Mouse (Mus musculus) adrenal gland, adult 8-10 months (tissue): Measurements from ENCODE around the gene Efna3. TPM values are rescaled to one million over a fixed set of nuclear protein-coding genes. Genes with fewer than 3 reads are reported as not detected.
A peak's percentile ranks its signal among the peaks of the same experiment; 100 is the strongest.

ENCODE experiments used
- DNase-seq: peaks from one replicate; pipeline ENCODE4 v3.0.0; 2022
- total RNA-seq, 4 experiments: library from RNA; stranded (reverse); gene quantifications; 2 replicates each; pipeline ENCODE4 v1.2.4; 2022

Gene Efna3
- total RNA-seq, 4 experiments from 2014 or later, result 0.15 to 1.5 (median 0.62) TPM

GRCm38 (mm10) chr3:89282291-89282643, 40.5 kb downstream of the Efna3 start:
- no peak for DNase-seq

GRCm38 (mm10) chr3:89281579-89282290, 41.0 kb downstream of the Efna3 start:
- peak; percentile 73 for DNase-seq

- DNase-seq, result peak; percentile 50
Observed at GRCm38 (mm10) chr3:89280606-89281511, 41.9 kb downstream of the Efna3 start, which contains the start of gene Efna1. Efna1 (minus strand) TSS chr3:89281142.

- no peak for DNase-seq
Observed at GRCm38 (mm10) chr3:89280050-89280605, 42.6 kb downstream of the Efna3 start.

- peak; percentile 82 for DNase-seq
Observed at GRCm38 (mm10) chr3:89279153-89279890, 43.4 kb downstream of the Efna3 start.

GRCm38 (mm10) chr3:89278643-89279042, 44.1 kb downstream of the Efna3 start:
- DNase-seq, result no peak

GRCm38 (mm10) chr3:89278107-89278506, 44.7 kb downstream of the Efna3 start:
- peak; percentile 52 for DNase-seq

GRCm38 (mm10) chr3:89277281-89278021, 45.3 kb downstream of the Efna3 start:
- no peak for DNase-seq

GRCm38 (mm10) chr3:89276061-89276460, 46.7 kb downstream of the Efna3 start:
- DNase-seq, result no peak

GRCm38 (mm10) chr3:89271760-89272159, 51.0 kb downstream of the Efna3 start:
- no peak for DNase-seq

- DNase-seq, result no peak
Observed at GRCm38 (mm10) chr3:89270891-89271290, 51.9 kb downstream of the Efna3 start.

GRCm38 (mm10) chr3:89270051-89270755, 52.6 kb downstream of the Efna3 start, which contains the start of gene Slc50a1:
Slc50a1 (minus strand) TSS chr3:89270570.
- DNase-seq, result peak; percentile 76

GRCm38 (mm10) chr3:89268916-89269315, 53.8 kb downstream of the Efna3 start:
- no peak for DNase-seq

- peak; percentile 73 for DNase-seq
Observed at GRCm38 (mm10) chr3:89266439-89266893, 56.3 kb downstream of the Efna3 start.

Other genes with a start within 250 kb of the Efna3 start
- gene Rusc1, start 229.7 kb downstream of the Efna3 start, total RNA-seq, result 10 to 100 TPM; 33.8 to 46.8 (median 41.1) TPM
- gene Gm43738, start 221.9 kb downstream of the Efna3 start, total RNA-seq, result not detected
- 100 to 1,000 TPM; 152 to 387 (median 263) TPM for gene Fdps, start 221.0 kb downstream of the Efna3 start, total RNA-seq
- gene Pklr, start 186.8 kb downstream of the Efna3 start, total RNA-seq, result under 1 TPM in 2 of 4 experiments, not detected in 2; 0.10 to 0.11 TPM
- 10 to 100 TPM in 2 of 4 experiments, 1 to 10 TPM in 2; 6.8 to 22.2 (median 10.1) TPM for gene Hcn3, start 162.8 kb downstream of the Efna3 start, total RNA-seq
- gene Clk2, start 158.2 kb downstream of the Efna3 start, total RNA-seq, result 10 to 100 TPM; 55.2 to 85.7 (median 71.2) TPM
- 100 to 1,000 TPM in 1 of 4 experiments, 10 to 100 TPM in 3; 90.1 to 110 (median 94.1) TPM for gene Scamp3, start 145.5 kb downstream of the Efna3 start, total RNA-seq
- gene Fam189b, start 139.8 kb downstream of the Efna3 start, total RNA-seq, result 10 to 100 TPM; 16.7 to 32.5 (median 23.3) TPM
- 10 to 100 TPM; 65.6 to 84.3 (median 70.5) TPM for gene Gba, start 120.0 kb downstream of the Efna3 start, total RNA-seq
- 1 to 10 TPM; 4.1 to 8.6 (median 7.8) TPM for gene Thbs3, start 107.8 kb downstream of the Efna3 start, total RNA-seq
- gene Mtx1, start 95.9 kb downstream of the Efna3 start, total RNA-seq, result 100 to 1,000 TPM; 138 to 169 (median 152) TPM
- under 1 TPM in 3 of 4 experiments, not detected in 1; 0.22 to 0.96 (median 0.65) TPM for gene Muc1, start 93.9 kb downstream of the Efna3 start, total RNA-seq
- 100 to 1,000 TPM; 131 to 144 (median 135) TPM for gene Krtcap2, start 77.0 kb downstream of the Efna3 start, total RNA-seq
- gene Trim46, start 76.7 kb downstream of the Efna3 start, total RNA-seq, result 1 to 10 TPM; 2.8 to 4.5 (median 3.8) TPM
- gene Dpm3, start 63.6 kb downstream of the Efna3 start, total RNA-seq, result 100 to 1,000 TPM; 123 to 156 (median 136) TPM
- 10 to 100 TPM; 54.2 to 80.1 (median 64.9) TPM for gene Slc50a1, start 52.4 kb downstream of the Efna3 start, total RNA-seq
- 10 to 100 TPM; 15.9 to 28.0 (median 21.0) TPM for gene Efna1, start 41.8 kb downstream of the Efna3 start, total RNA-seq
- gene Efna4, start 15.1 kb upstream of the Efna3 start, total RNA-seq, result 1 to 10 TPM; 1.1 to 3.5 (median 1.9) TPM
- 10 to 100 TPM; 58.4 to 85.4 (median 71.3) TPM for gene Adam15, start 27.0 kb upstream of the Efna3 start, total RNA-seq
- gene Dcst2, start 39.0 kb upstream of the Efna3 start, total RNA-seq, result under 1 TPM; 0.43 to 0.78 (median 0.46) TPM
- gene Dcst1, start 42.3 kb upstream of the Efna3 start, total RNA-seq, result 1 to 10 TPM in 2 of 4 experiments, under 1 TPM in 2; 0.20 to 2.2 (median 0.97) TPM
- gene Zbtb7b, start 71.8 kb upstream of the Efna3 start, total RNA-seq, result 10 to 100 TPM; 59.9 to 98.9 (median 77.9) TPM
- 1 to 10 TPM in 2 of 4 experiments, under 1 TPM in 1, not detected in 1; 0.22 to 3.1 (median 1.3) TPM for gene Lenep, start 79.8 kb upstream of the Efna3 start, total RNA-seq
- gene Flad1, start 88.9 kb upstream of the Efna3 start, total RNA-seq, result 10 to 100 TPM; 25.7 to 39.9 (median 33.0) TPM
- 10 to 100 TPM; 20.3 to 33.2 (median 27.4) TPM for gene Cks1b, start 95.4 kb upstream of the Efna3 start, total RNA-seq
- 100 to 1,000 TPM; 108 to 136 (median 122) TPM for gene Shc1, start 95.5 kb upstream of the Efna3 start, total RNA-seq
- gene Pygo2, start 107.2 kb upstream of the Efna3 start, total RNA-seq, result 10 to 100 TPM; 42.1 to 45.1 (median 44.3) TPM
- gene Pbxip1, start 113.7 kb upstream of the Efna3 start, total RNA-seq, result 100 to 1,000 TPM in 2 of 4 experiments, 10 to 100 TPM in 2; 57.0 to 119 (median 81.5) TPM
- gene Pmvk, start 131.6 kb upstream of the Efna3 start, total RNA-seq, result 10 to 100 TPM; 14.3 to 19.5 (median 15.7) TPM
- gene Kcnn3, start 197.2 kb upstream of the Efna3 start, total RNA-seq, result 1 to 10 TPM; 3.8 to 6.6 (median 5.2) TPM